Mouse (Mus musculus) thymus, postnatal 36 days (tissue): ENCODE measurements around the gene Hoxc10.

Experiments
- DNase-seq, 2 experiments: peaks; one replicate each; pipeline ENCODE4 v3.0.0; 2022; ENCODE audit warnings: mixed read lengths in 2 of 2

The Hoxc10 gene

DNA sequence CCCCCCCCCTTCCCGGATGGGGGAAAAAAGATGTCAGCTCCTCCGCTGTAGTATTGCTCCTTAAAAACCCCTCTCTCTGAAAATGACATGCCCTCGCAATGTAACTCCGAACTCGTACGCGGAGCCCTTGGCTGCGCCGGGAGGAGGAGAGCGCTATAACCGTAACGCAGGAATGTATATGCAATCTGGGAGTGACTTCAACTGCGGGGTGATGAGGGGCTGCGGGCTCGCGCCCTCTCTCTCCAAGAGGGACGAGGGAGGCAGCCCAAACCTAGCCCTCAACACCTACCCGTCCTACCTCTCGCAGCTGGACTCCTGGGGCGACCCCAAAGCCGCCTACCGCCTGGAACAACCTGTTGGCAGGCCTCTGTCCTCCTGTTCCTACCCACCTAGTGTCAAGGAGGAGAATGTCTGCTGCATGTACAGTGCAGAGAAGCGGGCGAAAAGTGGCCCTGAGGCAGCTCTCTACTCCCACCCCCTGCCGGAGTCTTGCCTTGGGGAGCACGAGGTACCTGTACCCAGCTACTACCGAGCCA is at the start of gene Hoxc10:
Gene Hoxc10, plus strand, starts transcription at position 21 of the 536 bp plus-strand sequence.
- no peak for DNase-seq

GRCm38 (mm10) chr15:102917972-102918572 is 48.5 kb upstream of the Hoxc10 start:
- DNase-seq: no peak

DNA sequence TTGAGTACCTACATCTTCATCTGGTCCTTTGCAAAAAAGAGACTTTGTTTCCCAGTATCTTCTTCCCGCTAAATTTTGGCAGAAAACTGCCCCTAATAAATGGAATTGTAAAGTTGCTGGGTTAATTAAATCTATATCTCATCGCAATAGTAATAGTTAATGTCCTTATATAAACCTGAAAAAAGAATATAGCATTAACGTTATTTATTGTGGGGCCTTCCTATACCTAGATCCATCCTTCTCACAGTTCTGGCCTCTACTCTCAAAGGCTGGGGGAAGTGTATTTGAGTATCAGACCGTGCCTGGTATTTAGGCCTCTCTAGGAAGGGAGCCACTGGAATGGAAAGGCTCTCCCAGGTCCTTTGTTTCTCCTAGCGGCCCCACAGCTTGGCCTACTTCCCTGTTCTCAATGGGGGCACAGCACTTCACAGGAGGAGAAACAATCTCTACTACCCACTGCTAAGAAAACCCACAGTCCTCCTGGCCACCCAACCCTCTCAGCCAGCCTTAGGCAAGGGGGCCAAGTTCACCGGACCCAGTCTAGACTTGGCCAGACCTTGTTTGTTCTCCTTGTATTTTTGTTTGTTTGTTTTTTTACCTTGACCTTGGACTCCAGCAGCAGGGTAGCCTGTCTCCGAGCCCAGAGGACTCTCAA is 47.9 kb upstream of the Hoxc10 start:
- no peak for DNase-seq

DNA sequence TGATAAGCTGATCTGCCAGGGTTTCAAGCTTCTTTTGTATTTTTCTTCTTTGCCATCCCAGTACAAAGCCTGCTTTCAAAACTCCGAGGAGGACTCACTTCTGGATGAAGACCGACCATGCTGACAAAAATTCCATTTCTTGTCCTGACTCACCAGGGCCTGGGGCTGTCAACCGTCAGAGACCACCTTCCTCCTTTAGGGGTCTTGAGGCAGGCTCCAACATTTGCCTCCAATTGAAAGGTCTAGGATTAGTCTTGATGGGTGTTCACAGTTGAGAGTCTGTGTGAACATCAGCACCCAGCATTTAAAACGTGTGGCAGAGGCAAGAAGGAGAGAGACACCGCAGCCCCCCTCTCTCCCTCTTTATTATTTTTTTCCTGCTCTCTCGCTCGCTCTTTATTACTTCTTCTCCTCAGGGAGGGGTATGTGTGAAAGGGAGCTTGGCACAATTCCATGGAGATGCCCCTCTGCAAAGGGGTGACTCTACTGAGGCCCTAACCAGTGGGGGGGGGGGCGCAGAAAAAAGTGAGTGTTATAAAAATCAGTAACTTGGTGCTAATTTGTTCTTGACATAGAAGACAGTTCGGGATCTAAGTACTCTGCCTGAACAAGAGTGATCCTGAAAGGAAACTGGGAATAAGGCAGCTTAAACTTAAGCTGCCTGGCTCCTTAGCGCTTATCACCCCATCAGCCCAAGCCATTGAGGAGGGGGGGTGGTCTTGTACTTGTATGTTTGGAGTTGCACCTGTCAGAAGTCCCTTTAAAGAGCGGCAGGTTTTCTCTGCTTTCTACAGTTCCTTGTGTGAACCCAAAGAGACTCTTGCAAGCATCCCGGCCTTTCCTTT is 47.0 kb upstream of the Hoxc10 start:
- no peak for DNase-seq

DNA sequence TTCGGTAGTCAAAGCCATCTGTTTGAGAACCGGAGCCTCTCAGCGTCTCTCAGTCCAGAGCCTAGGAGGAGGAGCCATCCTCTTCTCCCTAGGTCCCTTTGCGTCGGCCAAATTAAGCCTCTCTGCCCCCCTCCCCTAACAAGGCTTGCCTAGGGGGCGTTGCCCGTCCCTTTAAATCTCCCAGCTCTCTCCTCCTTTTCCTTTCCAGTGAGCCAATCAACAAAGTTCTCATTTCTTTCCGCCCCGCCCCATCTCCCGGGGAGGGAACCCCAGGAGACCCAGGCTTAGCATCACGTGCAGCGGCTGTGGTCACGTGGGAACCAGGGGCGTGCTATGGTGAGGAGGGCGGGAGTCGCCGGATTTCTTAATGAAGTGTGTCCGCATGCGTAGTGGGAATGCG is 46.0 kb upstream of the Hoxc10 start:
- DNase-seq: peak in 1 of 2 experiments; percentile 14

DNA sequence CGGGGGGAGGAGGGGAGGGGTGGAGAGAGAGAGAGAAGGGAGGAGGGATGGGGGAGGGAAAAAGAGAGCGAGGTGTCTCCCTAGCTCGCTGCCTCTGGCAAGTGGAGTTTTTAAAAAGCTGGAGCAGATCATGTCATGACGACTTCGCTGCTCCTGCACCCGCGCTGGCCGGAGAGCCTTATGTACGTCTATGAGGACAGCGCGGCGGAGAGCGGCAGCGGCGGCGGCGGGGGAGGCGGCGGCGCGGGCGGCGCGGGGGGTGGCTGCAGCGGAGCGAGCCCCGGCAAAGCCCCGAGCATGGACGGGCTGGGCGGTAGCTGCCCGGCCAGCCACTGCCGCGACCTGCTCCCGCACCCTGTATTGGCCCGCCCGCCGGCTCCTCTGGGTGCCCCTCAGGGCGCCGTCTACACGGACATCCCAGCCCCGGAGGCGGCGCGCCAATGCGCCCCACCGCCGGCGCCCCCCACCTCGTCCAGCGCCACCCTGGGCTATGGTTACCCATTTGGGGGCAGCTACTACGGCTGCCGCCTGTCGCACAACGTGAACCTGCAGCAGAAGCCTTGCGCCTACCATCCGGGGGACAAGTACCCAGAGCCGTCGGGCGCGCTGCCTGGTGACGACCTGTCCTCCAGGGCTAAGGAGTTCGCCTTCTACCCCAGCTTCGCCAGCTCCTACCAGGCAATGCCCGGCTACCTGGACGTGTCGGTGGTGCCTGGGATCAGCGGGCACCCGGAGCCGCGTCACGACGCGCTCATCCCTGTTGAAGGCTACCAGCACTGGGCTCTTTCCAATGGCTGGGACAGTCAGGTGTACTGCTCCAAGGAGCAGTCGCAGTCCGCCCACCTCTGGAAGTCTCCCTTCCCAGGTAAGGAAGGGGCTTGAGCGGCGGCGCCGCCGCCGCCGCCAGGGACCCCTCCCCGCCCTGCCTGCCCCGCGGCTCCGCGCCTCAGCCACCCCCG is 45.3 kb upstream of the Hoxc10 start, which contains the start of gene Hoxc13:
Gene Hoxc13, plus strand, starts transcription at position 51 of the 959 bp plus-strand sequence.
- DNase-seq: no peak

DNA sequence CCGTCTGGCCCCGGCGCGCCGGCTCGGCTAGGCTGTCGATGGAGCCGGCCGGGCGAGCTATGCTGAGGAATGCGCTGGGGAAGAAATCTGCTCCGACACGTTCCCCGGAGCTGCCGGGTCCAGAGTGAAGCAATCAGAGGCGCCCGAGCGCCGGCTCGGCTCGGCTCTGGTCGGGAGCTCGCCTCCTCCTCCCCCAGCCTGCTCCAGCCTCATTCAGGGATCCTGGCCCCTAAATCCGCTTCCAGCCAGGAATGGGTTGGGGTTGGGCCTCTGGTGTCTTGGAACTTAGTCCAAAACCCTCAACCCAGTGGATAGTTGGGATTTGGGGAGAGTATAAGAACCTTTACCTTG is 44.6 kb upstream of the Hoxc10 start:
- DNase-seq: no peak

- DNase-seq: no peak
Measured at GRCm38 (mm10) chr15:102922636-102923500, 43.7 kb upstream of the Hoxc10 start.

- no peak for DNase-seq
Measured at GRCm38 (mm10) chr15:102927032-102927645, 39.5 kb upstream of the Hoxc10 start.

GRCm38 (mm10) chr15:102931706-102932358 is 34.8 kb upstream of the Hoxc10 start:
- no peak for DNase-seq

DNA sequence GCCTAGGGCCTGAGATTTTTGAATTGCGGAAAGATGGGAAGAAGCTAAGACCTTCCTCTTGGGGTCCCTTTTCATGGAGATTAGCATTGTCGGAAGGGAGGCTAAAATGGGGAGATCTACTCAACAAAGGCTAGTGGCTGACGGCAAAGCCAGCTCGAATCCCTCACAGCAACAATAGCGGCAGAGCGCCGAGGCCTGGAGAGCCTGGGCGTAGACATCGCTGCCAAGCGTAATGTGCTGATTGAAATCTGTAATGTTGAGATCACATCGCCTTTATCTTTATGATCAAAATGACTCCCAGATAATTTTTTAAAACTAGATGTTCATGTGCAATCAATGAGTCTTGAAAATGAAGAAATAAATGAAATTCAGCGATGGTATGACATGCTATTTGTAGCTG is 32.2 kb upstream of the Hoxc10 start:
- no peak for DNase-seq

DNA sequence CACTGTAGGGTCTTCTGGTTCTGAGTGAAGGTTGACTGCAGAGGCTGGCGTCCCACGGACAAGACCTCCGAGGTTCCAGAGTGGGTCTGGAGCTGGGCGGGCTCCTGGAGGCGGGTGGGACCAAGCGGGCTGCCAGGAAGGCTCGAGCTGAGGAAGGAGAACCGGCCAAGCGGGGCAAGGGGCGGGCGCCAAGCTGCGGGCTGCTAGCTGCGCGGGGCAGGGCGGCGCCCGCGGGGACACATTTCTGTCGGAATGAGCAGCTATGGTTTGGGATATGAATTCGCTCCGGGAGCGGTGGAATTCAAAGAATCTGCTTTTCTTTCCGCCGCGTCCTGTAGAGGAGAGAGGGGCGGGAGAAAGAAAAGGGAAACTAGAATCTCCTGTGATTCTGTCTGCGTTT is 31.7 kb upstream of the Hoxc10 start:
- DNase-seq: no peak

DNA sequence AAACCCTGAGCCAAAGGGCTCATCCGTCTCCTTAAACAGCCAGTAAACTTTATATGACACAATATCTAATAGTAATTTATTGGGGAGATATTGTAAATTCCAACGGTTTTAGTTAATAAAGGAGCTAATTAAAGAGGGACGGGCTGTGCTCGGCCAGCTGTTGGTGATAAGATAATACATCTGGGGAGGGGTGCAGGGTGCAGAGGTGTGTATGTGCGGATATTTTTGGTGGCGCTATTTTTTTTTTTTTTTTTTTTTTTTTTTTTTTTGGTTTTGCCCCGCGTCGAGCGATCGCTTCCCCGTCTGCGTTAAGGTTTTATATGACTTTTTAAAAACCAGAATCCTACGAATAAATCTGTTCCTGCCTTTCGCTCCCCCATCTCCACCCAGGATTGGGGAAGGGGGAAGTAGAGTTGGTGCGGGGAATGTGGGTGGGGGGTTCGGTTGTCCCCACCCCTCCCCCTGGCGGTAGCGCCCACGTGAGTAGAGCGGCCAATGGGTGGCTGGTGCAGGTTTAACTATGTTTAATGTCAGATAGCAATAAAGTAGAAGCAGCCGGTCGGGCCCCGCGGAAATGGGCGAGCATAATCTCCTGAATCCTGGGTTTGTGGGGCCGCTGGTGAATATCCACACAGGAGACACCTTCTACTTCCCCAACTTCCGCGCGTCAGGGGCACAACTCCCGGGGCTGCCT is 30.2 kb upstream of the Hoxc10 start, which contains the start of gene Hoxc12:
Gene Hoxc12, plus strand, starts transcription at position 479 of the 694 bp plus-strand sequence.
- no peak for DNase-seq

DNA sequence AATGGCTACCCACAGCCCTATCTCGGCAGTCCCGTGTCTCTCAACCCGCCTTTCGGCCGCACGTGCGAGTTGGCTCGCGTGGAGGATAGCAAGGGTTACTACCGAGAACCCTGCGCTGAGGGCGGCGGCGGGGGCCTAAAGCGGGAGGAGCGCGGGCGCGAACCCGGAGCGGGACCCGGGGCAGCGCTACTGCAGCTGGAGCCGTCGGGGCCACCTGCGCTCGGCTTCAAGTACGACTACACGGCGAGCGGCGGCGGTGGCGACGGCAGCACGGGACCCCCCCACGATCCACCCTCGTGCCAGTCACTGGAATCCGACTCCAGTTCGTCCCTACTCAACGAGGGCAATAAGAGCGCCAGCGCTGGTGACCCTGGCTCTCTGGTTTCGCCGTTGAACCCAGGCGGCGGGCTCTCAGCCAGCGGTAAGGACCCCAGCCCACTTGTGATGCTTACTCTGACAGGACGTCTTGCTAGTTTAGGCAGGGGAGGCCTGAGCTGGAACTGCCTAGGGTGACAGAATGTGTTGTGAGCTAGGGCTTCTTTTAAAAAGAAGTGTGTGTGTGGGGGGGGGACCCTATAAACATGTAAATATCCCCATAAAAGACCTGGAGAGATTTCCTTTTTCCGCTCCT is 29.4 kb upstream of the Hoxc10 start:
- DNase-seq: no peak

DNA sequence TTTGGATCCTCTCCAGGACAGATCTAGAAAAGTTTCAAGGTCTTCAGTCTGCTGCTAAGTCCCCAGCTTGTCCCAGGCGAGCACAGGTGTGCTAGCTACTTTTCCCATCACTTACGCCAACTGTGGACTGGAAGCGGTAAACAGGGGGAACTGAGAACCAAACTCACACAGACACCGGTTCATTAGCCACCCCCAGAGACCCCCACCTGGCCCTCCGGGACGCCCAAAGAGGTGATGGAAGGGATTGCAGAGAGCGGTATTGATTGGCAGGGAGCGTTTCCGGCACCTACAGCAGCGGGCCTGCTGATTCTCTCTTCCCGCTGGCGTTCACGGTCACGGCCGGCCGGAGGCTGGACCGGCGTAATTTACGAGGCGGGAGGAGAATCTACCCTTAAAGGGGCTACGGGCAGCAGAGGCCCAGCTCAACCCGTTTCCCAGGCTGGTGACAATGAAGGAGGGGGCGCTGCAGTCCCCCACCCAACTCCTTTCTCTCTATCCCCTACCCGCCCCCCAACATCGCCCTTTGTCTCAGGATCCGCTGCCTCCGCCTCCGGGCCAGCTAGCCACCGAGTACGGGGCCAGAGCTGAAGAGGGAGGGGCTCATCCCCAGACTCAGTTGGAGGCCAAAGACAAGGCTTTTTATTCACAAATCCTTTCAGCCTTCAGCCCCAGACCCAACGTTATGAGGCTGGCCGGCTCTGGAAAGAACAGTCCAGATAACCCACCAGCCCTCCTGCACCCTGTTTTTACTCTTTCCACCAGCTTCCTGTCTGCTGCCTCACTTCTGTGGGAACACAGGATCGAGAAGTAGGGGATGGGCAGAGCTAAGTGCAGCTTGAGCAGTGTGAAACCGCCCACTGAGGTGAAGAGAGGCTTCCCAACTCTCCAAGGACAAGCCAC is 27.1 kb upstream of the Hoxc10 start:
- no peak for DNase-seq

- DNase-seq: no peak
Measured at GRCm38 (mm10) chr15:102942739-102943467, 23.7 kb upstream of the Hoxc10 start.

DNA sequence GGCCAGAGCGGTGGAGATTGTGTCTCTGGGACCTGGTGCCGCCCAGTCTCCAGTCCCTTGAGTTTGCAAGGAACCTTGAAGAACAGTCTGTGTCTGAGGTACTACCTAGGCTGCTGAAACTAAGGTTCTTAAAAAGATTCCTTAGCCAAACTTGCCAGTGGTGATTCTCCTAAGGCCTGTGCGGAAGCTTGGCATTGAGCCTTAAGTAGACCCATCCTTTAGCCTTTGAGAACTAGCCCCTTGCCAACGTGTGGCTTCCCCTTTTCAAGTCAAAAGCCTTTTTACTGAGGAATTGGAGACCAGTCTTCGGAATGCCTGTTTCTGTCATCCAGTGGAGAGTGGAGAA is 23.2 kb upstream of the Hoxc10 start:
- DNase-seq: no peak
